Mouse (Mus musculus) forebrain, embryonic 12.5 days (tissue): ENCODE data around the gene Rplp2. TPM values are rescaled to one million over a fixed set of nuclear protein-coding genes. Genes with fewer than 3 reads are reported as not detected.

Experiments used
- ATAC-seq: fragments of 200-750 bp; cut with Nextera tagmentation; 2 replicates; pipeline ENCODE4 v1.8.0; 2017; ENCODE audit warnings: moderate TSS enrichment; ENCODE audit not compliant: low FRiP score
- H3K27ac ChIP-seq: fragments of 300-500 bp; sonication (generic); 2 replicates; pipeline ENCODE4 v1.5.1; 2016; ENCODE audit warnings: mild to moderate bottlenecking
- H3K27me3 ChIP-seq: fragments of 300-500 bp; sonication (generic); 2 replicates; pipeline ENCODE4 v1.6.1; 2016; ENCODE audit warnings: mild to moderate bottlenecking
- H3K36me3 ChIP-seq: fragments of 300-500 bp; sonication (generic); replicated peaks from 2 replicates; pipeline ENCODE4 v1.6.1; 2016; ENCODE audit warnings: mild to moderate bottlenecking
- H3K4me1 ChIP-seq: fragments of 300-500 bp; sonication (generic); 2 replicates; pipeline ENCODE4 v1.6.1; 2016
- H3K4me2 ChIP-seq: fragments of 300-500 bp; sonication (generic); 2 replicates; pipeline ENCODE4 v1.6.1; 2016; ENCODE audit warnings: mild to moderate bottlenecking, moderate library complexity
- H3K4me3 ChIP-seq: fragments of 300-500 bp; sonication (generic); replicated peaks from 2 replicates; pipeline ENCODE4 v1.5.1; 2016; ENCODE audit warnings: mild to moderate bottlenecking
- H3K9ac ChIP-seq: fragments of 300-500 bp; sonication (generic); 2 replicates; pipeline ENCODE4 v1.6.1; 2016; ENCODE audit warnings: mild to moderate bottlenecking
- H3K9me3 ChIP-seq: fragments of 300-500 bp; sonication (generic); 2 replicates; pipeline ENCODE4 v1.6.1; 2016
- WGBS: fragments of 180-500 bp; shearing (Covaris S2); methylation state at CpG from one replicate; pipeline ENCODE4 v1.1.7; 2016; 5-methylcytosine and 5-hydroxymethylcytosine counted together
- polyA plus RNA-seq: library from polyadenylated mRNA; unstranded; fragments of >200 nt; fragmentation: Nextera tagmentation; extraction: Ambion mirVana; gene quantifications from 2 replicates; pipeline ENCODE4 v1.2.1, GENCODE M21; 2016

Gene Rplp2
- polyA plus RNA-seq, 1 experiment from 2014 or later = 986 TPM

- H3K4me2 ChIP-seq = peak overlapping the region; percentile 64; the same call in 1 of the 2 replicates
- no peak overlapping the region for H3K4me3 ChIP-seq
These were observed 14.2 kb upstream of the Rplp2 start for GRCm38 (mm10) chr7:141432741-141433516.

GRCm38 (mm10) chr7:141433517-141434400 lies 13.4 kb upstream of the Rplp2 start:
- H3K4me2 ChIP-seq = peak overlapping the region; percentile 64
- WGBS = 76% methylated on average over 15 of the region's 15 CpGs
- H3K4me3 ChIP-seq = peak overlapping the region; percentile 55
- peaks cover 47% of the 10 kb centered on the region for H3K36me3 ChIP-seq
- peak overlapping the region; percentile 81 for H3K27ac ChIP-seq
- peak overlapping the region; percentile 53 for H3K9ac ChIP-seq
- H3K4me1 ChIP-seq = peaks cover 66% of the 10 kb centered on the region
- H3K9me3 ChIP-seq = no peaks in the 10 kb centered on the region
- no peak for ATAC-seq
- H3K27me3 ChIP-seq = no peaks in the 10 kb centered on the region

More at GRCm38 (mm10) chr7:141432741-141433516, 14.2 kb upstream of the Rplp2 start:
- H3K4me1 ChIP-seq = peaks cover 71% of the 10 kb centered on the region
- peak overlapping the region; percentile 53; the same call in 1 of the 2 replicates for H3K9ac ChIP-seq
- 89% methylated on average over 6 of the region's 6 CpGs for WGBS
- H3K9me3 ChIP-seq = no peaks in the 10 kb centered on the region
- H3K36me3 ChIP-seq = peaks cover 39% of the 10 kb centered on the region
- 0 out of 2 replicates have a peak overlapping the region, but pooled peaks have one; percentile 31 for H3K27ac ChIP-seq
- ATAC-seq = no peak
- no peaks in the 10 kb centered on the region for H3K27me3 ChIP-seq

GRCm38 (mm10) chr7:141434464-141434863 lies 12.7 kb upstream of the Rplp2 start:
- peak; percentile 14; the same call in 1 of the 2 replicates for ATAC-seq
- no peaks in the 10 kb centered on the region for H3K27me3 ChIP-seq
- peak overlapping the region; percentile 55 for H3K4me3 ChIP-seq
- peaks cover 54% of the 10 kb centered on the region for H3K36me3 ChIP-seq
- peak overlapping the region; percentile 53 for H3K9ac ChIP-seq
- peak overlapping the region; percentile 64 for H3K4me2 ChIP-seq
- peak overlapping the region; percentile 81 for H3K27ac ChIP-seq
- no peaks in the 10 kb centered on the region for H3K9me3 ChIP-seq
- H3K4me1 ChIP-seq = peaks cover 59% of the 10 kb centered on the region
- 9% methylated on average over 8 of the region's 8 CpGs for WGBS

GRCm38 (mm10) chr7:141435129-141435855 lies 11.9 kb upstream of the Rplp2 start:
- H3K4me2 ChIP-seq = peak overlapping the region; percentile 64
- H3K4me1 ChIP-seq = peaks cover 50% of the 10 kb centered on the region
- H3K4me3 ChIP-seq = peak overlapping the region; percentile 55
- H3K27me3 ChIP-seq = no peaks in the 10 kb centered on the region
- H3K27ac ChIP-seq = peak overlapping the region; percentile 81
- H3K9me3 ChIP-seq = no peaks in the 10 kb centered on the region
- H3K36me3 ChIP-seq = peaks cover 60% of the 10 kb centered on the region
- 5% methylated on average over 17 of the region's 17 CpGs for WGBS
- ATAC-seq = peak; percentile 25; the same call in 1 of the 2 replicates
- peak overlapping the region; percentile 53 for H3K9ac ChIP-seq

GRCm38 (mm10) chr7:141435856-141436522 lies 11.2 kb upstream of the Rplp2 start:
- Histone ChIP-seq H3K27ac (no peak overlapping the region), H3K9me3 (no peaks in the 10 kb centered on the region), H3K4me1 (peaks cover 49% of the 10 kb centered on the region), H3K36me3 (peaks cover 59% of the 10 kb centered on the region), H3K4me3 (peak overlapping the region; percentile 59; the same call in 1 of the 2 replicates), H3K27me3 (no peaks in the 10 kb centered on the region), H3K9ac (0 out of 2 replicates have a peak overlapping the region, but pooled peaks have one; percentile 83), H3K4me2 (peak overlapping the region; percentile 94)
- no peak for ATAC-seq
- 75% methylated on average over 9 of the region's 9 CpGs for WGBS

- ATAC-seq = no peak
- H3K27me3 ChIP-seq = no peaks in the 10 kb centered on the region
These were observed 10.7 kb upstream of the Rplp2 start for GRCm38 (mm10) chr7:141436523-141436892.

GRCm38 (mm10) chr7:141437178-141438120 lies 9.7 kb upstream of the Rplp2 start, which contains the start of gene Slc25a22:
Gene Slc25a22, minus strand, starts transcription at chr7:141437892.
- H3K9ac ChIP-seq = peak within 1 kb of the TSS; percentile 83
- peak within 1 kb of the TSS; percentile 76 for H3K27ac ChIP-seq
- H3K4me1 ChIP-seq = peaks cover 59% of the 10 kb centered on the region
- peak within 1 kb of the TSS; percentile 94 for H3K4me2 ChIP-seq
- peaks cover 53% of the 10 kb centered on the region for H3K36me3 ChIP-seq
- ATAC-seq = peak; percentile 85
- 5% methylated on average over 53 of the region's 53 CpGs for WGBS
- H3K27me3 ChIP-seq = no peaks in the 10 kb centered on the region
- no peaks in the 10 kb centered on the region for H3K9me3 ChIP-seq
- H3K4me3 ChIP-seq = peak within 1 kb of the TSS; percentile 59

More at GRCm38 (mm10) chr7:141436523-141436892, 10.7 kb upstream of the Rplp2 start:
- H3K9me3 ChIP-seq = no peaks in the 10 kb centered on the region
- peak overlapping the region; percentile 59 for H3K4me3 ChIP-seq
- 58% methylated on average over 2 of the region's 2 CpGs for WGBS
- peaks cover 59% of the 10 kb centered on the region for H3K36me3 ChIP-seq
- H3K4me2 ChIP-seq = peak overlapping the region; percentile 94
- H3K9ac ChIP-seq = peak overlapping the region; percentile 83; the same call in 1 of the 2 replicates
- H3K4me1 ChIP-seq = peaks cover 51% of the 10 kb centered on the region
- peak overlapping the region; percentile 76; the same call in 1 of the 2 replicates for H3K27ac ChIP-seq

- H3K4me2 ChIP-seq = no peak overlapping the region
- H3K9me3 ChIP-seq = no peaks in the 10 kb centered on the region
- ATAC-seq = no peak
- no peaks in the 10 kb centered on the region for H3K27me3 ChIP-seq
- peaks cover 44% of the 10 kb centered on the region for H3K36me3 ChIP-seq
- peak overlapping the region; percentile 76; the same call in 1 of the 2 replicates for H3K27ac ChIP-seq
- H3K9ac ChIP-seq = no peak overlapping the region
- peaks cover 60% of the 10 kb centered on the region for H3K4me1 ChIP-seq
- H3K4me3 ChIP-seq = no peak overlapping the region
- 91% methylated on average over 12 of the region's 12 CpGs for WGBS
These were observed 8.8 kb upstream of the Rplp2 start for GRCm38 (mm10) chr7:141438201-141438968.

- Histone ChIP-seq H3K27ac (no peak overlapping the region), H3K9ac (peak overlapping the region; percentile 17; the same call in 1 of the 2 replicates), H3K27me3 (no peaks in the 10 kb centered on the region), H3K4me1 (peaks cover 60% of the 10 kb centered on the region), H3K36me3 (peaks cover 39% of the 10 kb centered on the region), H3K4me3 (no peak overlapping the region), H3K9me3 (no peaks in the 10 kb centered on the region), H3K4me2 (no peak overlapping the region)
- no peak for ATAC-seq
- WGBS = 96% methylated on average over 10 of the region's 10 CpGs
These were observed 8.0 kb upstream of the Rplp2 start for GRCm38 (mm10) chr7:141439140-141439679.

- no peaks in the 10 kb centered on the region for H3K27me3 ChIP-seq
- H3K4me1 ChIP-seq = peaks cover 57% of the 10 kb centered on the region
- ATAC-seq = no peak
- H3K27ac ChIP-seq = no peak overlapping the region
- H3K9me3 ChIP-seq = no peaks in the 10 kb centered on the region
- no peak overlapping the region for H3K4me2 ChIP-seq
- no peak overlapping the region for H3K4me3 ChIP-seq
- H3K36me3 ChIP-seq = peaks cover 39% of the 10 kb centered on the region
- H3K9ac ChIP-seq = no peak overlapping the region
- 94% methylated on average over 11 of the region's 11 CpGs for WGBS
These were observed 7.4 kb upstream of the Rplp2 start for GRCm38 (mm10) chr7:141439811-141440210.
